Mouse (Mus musculus): Measurements from ENCODE around the gene Ppard.
A peak's percentile ranks its signal among the peaks of the same experiment; 100 is the strongest.

DNA sequence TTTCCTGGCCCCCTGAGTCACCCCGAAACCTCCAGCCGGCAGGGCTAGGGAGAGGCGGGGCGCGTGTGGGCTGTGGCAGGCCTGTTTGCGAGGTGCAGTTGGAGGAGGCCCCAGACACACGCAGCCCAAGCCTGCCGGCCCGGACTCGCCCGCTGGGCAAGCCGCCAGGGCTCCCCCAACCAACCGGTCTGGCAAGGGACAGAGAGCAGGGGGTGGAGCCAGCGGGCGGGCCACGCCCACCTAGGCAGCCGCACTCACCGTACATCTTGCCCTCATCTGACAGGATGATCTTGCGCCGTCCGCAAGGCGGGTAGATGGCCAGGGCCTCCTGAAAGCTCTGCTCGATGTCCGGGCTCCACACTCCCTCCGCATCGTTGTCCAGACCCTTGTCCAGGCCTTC, 108.6 kb downstream of the Ppard start:
- TF ChIP-seq CTCF (IDR thresholded peaks at IDR 0.05; ENCODE audit: low read depth) (peak; percentile 8; the same call in 1 of the 2 replicates), EP300 (IDR thresholded peaks at IDR 0.05; ENCODE audit: low read depth) (no peak)
